In the genomic region with DNA sequence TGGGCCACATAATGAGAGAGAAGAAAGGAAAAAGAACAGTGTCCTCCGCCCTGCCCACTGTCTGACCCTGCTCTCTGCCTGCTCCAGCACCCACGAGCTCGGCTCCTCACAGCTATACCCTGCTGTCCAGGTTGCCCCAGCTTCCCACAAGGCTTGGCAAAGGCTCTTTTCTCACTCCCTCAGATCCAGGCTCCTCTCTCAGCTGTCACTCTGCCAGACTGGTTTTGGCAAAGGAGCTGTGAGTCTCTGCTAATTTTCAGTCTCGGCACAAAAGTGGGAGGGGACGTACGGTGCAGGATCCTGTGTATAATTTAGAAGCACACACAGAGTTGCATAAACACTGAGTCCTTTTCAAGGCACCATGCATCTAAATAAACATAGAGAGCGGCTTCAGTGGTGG, we compare ENCODE assay signal across 11 mouse cellular contexts. TPM values are rescaled to one million over a fixed set of nuclear protein-coding genes. Genes with fewer than 3 reads are reported as not detected.
DNase-seq lines count a peak whose midpoint lies in the region; ATAC-seq lines count a peak whose summit lies in the region.
"Had no signal": no experiment of that assay in that cellular context is flagged by ENCODE, and none has a peak within 500 bp of the region (broad histone marks: within the 10 kb centered on the region; RNA-seq: fewer than 3 reads in every experiment).

No protein-coding gene starts in this region.

- H3K27me3 ChIP-seq in embryonic facial prominence, embryonic 14.5 days (replicated peaks; ENCODE audit: control insufficient read depth, insufficient read depth, low read length), result no peaks in the 10 kb centered on the region
- H3K27me3 ChIP-seq in embryonic facial prominence, embryonic 10.5 days (replicated peaks; ENCODE audit: low read depth, poor library complexity, severe bottlenecking), result no peaks in the 10 kb centered on the region
- no peaks in the 10 kb centered on the region for H3K27me3 ChIP-seq in heart, embryonic 11.5 days (ENCODE audit: control insufficient read depth, insufficient read depth, low read length)
- H3K27me3 ChIP-seq: limb, embryonic 13.5 days; midbrain, embryonic 15.5 days had no signal

- no peak overlapping the region for H3K9ac ChIP-seq in embryonic facial prominence, embryonic 14.5 days (ENCODE audit: low read depth, low read length)
- no peak overlapping the region for H3K9ac ChIP-seq in heart, embryonic 11.5 days (ENCODE audit: low read depth, low read length)
- H3K9ac ChIP-seq: limb, embryonic 13.5 days; midbrain, embryonic 15.5 days had no signal

- 76% methylated on average over 7 of the region's 7 CpGs for WGBS in embryonic facial prominence, embryonic 14.5 days
- WGBS in embryonic facial prominence, embryonic 10.5 days, result 90% methylated on average over 7 of the region's 7 CpGs
- 84% methylated on average over 7 of the region's 7 CpGs for WGBS in heart, embryonic 11.5 days (ENCODE audit: insufficient replicate concordance)

- ATAC-seq in embryonic facial prominence, embryonic 14.5 days (ENCODE audit: low read depth), result peak; percentile 41; the same call in 1 of the 2 replicates
- ATAC-seq in heart, embryonic 11.5 days (replicated peaks; ENCODE audit: insufficient number of reproducible peaks, low FRiP score, low TSS enrichment), result no peak
- ATAC-seq: midbrain, embryonic 15.5 days had no signal

- no peak overlapping the region for H3K4me3 ChIP-seq in embryonic facial prominence, embryonic 14.5 days (ENCODE audit: low read depth, low read length)
- H3K4me3 ChIP-seq in embryonic facial prominence, embryonic 10.5 days, result no peak overlapping the region
- H3K4me3 ChIP-seq in heart, embryonic 11.5 days (ENCODE audit: low read depth, low read length), result no peak overlapping the region
- H3K4me3 ChIP-seq: limb, embryonic 13.5 days; midbrain, embryonic 15.5 days had no signal

- H3K4me2 ChIP-seq in embryonic facial prominence, embryonic 14.5 days (ENCODE audit: low read depth, low read length), result no peak overlapping the region
- H3K4me2 ChIP-seq in heart, embryonic 11.5 days, result no peak overlapping the region
- H3K4me2 ChIP-seq: limb, embryonic 13.5 days; midbrain, embryonic 15.5 days had no signal

- intact Hi-C loops in gastrocnemius, postnatal 14 days (cut with DNase I; ENCODE audit: low total_unique reads), result no loop called here

- H3K36me3 ChIP-seq in embryonic facial prominence, embryonic 14.5 days (ENCODE audit: control insufficient read depth, insufficient read depth, low read length), result no peaks in the 10 kb centered on the region
- no peaks in the 10 kb centered on the region for H3K36me3 ChIP-seq in embryonic facial prominence, embryonic 10.5 days (replicated peaks)
- no peaks in the 10 kb centered on the region for H3K36me3 ChIP-seq in heart, embryonic 11.5 days (ENCODE audit: control insufficient read depth, insufficient read depth, low read length)
- H3K36me3 ChIP-seq: limb, embryonic 13.5 days; midbrain, embryonic 15.5 days had no signal

- H3K27ac ChIP-seq in embryonic facial prominence, embryonic 14.5 days (replicated peaks; ENCODE audit: low read depth, low read length), result no peak overlapping the region
- no peak overlapping the region for H3K27ac ChIP-seq in embryonic facial prominence, embryonic 10.5 days (replicated peaks)
- H3K27ac ChIP-seq in heart, embryonic 11.5 days (ENCODE audit: low read depth, low read length), result no peak overlapping the region
- H3K27ac ChIP-seq: limb, embryonic 13.5 days; midbrain, embryonic 15.5 days had no signal

- DNase-seq in embryonic facial prominence, embryonic 14.5 days (ENCODE audit: low spot score), result peak; percentile 48
- no peak for DNase-seq in embryonic facial prominence, embryonic 10.5 days (ENCODE audit: low spot score)
- peak; percentile 56 for DNase-seq in testis, postnatal 10 days (ENCODE audit: low spot score)
- no peak for DNase-seq in testis, postnatal 14 days (ENCODE audit: low spot score)
- DNase-seq in left cerebral cortex, adult 9 months (ENCODE audit: low spot score in 2 of 2), result peak; percentile 80 to 92
- DNase-seq in gastrocnemius, postnatal 14 days, result no peak
- DNase-seq in embryo, embryonic 10 days (ENCODE audit: low spot score), result no peak
- DNase-seq: heart, postnatal 14 days had no signal

- H3K4me1 ChIP-seq in embryonic facial prominence, embryonic 14.5 days (ENCODE audit: control insufficient read depth, insufficient read depth, low read length), result no peaks in the 10 kb centered on the region
- H3K4me1 ChIP-seq in embryonic facial prominence, embryonic 10.5 days, result no peaks in the 10 kb centered on the region
- no peaks in the 10 kb centered on the region for H3K4me1 ChIP-seq in heart, embryonic 11.5 days (ENCODE audit: control insufficient read depth, insufficient read depth, low read length)
- H3K4me1 ChIP-seq: limb, embryonic 13.5 days; midbrain, embryonic 15.5 days had no signal

- H3K9me3 ChIP-seq in embryonic facial prominence, embryonic 14.5 days (ENCODE audit: control insufficient read depth, low read length), result peaks cover 21% of the 10 kb centered on the region
- peaks cover 16% of the 10 kb centered on the region for H3K9me3 ChIP-seq in embryonic facial prominence, embryonic 10.5 days
- peaks cover 2% of the 10 kb centered on the region; the same call in 1 of the 2 replicates for H3K9me3 ChIP-seq in heart, embryonic 11.5 days (replicated peaks; ENCODE audit: control insufficient read depth, low read length)
- H3K9me3 ChIP-seq: midbrain, embryonic 15.5 days had no signal

RNA-seq across cellular contexts. Expression of gene Pla2g5, which starts 21.9 kb away (rescaled TPM):
- polyA plus RNA-seq in embryonic facial prominence, embryonic 14.5 days (2014; fragmentation: Nextera tagmentation; extraction: Ambion mirVana), result 2.2 and 2.3 TPM in 2 replicates
- polyA plus RNA-seq in embryonic facial prominence, embryonic 10.5 days (2016; fragmentation: Nextera tagmentation; extraction: Ambion mirVana), result 0.34 and 0.60 TPM in 2 replicates
- total RNA-seq in gastrocnemius, postnatal 14 days (2021), result 1 to 10 TPM in 1 of 2 experiments, under 1 TPM in 1; 0.95 to 1.8 TPM
- polyA plus RNA-seq in heart, embryonic 11.5 days (2014; fragmentation: Nextera tagmentation; extraction: Ambion mirVana), result 1.1 and 1.9 TPM in 2 replicates

RNA-seq across cellular contexts. Expression of gene Gm13030, which starts 32.4 kb away (rescaled TPM):
- polyA plus RNA-seq in embryonic facial prominence, embryonic 14.5 days (2014; fragmentation: Nextera tagmentation; extraction: Ambion mirVana), result not detected in 2 replicates
- not detected in 2 replicates for polyA plus RNA-seq in embryonic facial prominence, embryonic 10.5 days (2016; fragmentation: Nextera tagmentation; extraction: Ambion mirVana)
- total RNA-seq in gastrocnemius, postnatal 14 days (2021), result not detected
- polyA plus RNA-seq in heart, embryonic 11.5 days (2014; fragmentation: Nextera tagmentation; extraction: Ambion mirVana), result not detected in 2 replicates
- total RNA-seq: heart, postnatal 14 days had no signal
- polyA plus RNA-seq: limb, embryonic 13.5 days; midbrain, embryonic 15.5 days had no signal

RNA-seq across cellular contexts. Expression of gene Pla2g2e, which starts 36.4 kb away (rescaled TPM):
- 0.28 and 0.38 TPM in 2 replicates for polyA plus RNA-seq in embryonic facial prominence, embryonic 14.5 days (2014; fragmentation: Nextera tagmentation; extraction: Ambion mirVana)
- not detected in 2 replicates for polyA plus RNA-seq in embryonic facial prominence, embryonic 10.5 days (2016; fragmentation: Nextera tagmentation; extraction: Ambion mirVana)
- total RNA-seq in gastrocnemius, postnatal 14 days (2021), result not detected
- not detected in 2 replicates for polyA plus RNA-seq in heart, embryonic 11.5 days (2014; fragmentation: Nextera tagmentation; extraction: Ambion mirVana)
- polyA plus RNA-seq: limb, embryonic 13.5 days; midbrain, embryonic 15.5 days had no signal

Comparison
In these comparisons a context has a peak if more than half of its experiments do, and no peak if none do; other contexts are left out.
1. DNase-seq: peak in embryonic facial prominence, embryonic 14.5 days (single experiment), testis, postnatal 10 days (single experiment) and left cerebral cortex, adult 9 months (2 of 2); none in embryonic facial prominence, embryonic 10.5 days (single experiment), testis, postnatal 14 days (single experiment), gastrocnemius, postnatal 14 days (single experiment) and embryo, embryonic 10 days (single experiment).